8 mouse cellular contexts compared by ENCODE assay signal in the genomic region with DNA sequence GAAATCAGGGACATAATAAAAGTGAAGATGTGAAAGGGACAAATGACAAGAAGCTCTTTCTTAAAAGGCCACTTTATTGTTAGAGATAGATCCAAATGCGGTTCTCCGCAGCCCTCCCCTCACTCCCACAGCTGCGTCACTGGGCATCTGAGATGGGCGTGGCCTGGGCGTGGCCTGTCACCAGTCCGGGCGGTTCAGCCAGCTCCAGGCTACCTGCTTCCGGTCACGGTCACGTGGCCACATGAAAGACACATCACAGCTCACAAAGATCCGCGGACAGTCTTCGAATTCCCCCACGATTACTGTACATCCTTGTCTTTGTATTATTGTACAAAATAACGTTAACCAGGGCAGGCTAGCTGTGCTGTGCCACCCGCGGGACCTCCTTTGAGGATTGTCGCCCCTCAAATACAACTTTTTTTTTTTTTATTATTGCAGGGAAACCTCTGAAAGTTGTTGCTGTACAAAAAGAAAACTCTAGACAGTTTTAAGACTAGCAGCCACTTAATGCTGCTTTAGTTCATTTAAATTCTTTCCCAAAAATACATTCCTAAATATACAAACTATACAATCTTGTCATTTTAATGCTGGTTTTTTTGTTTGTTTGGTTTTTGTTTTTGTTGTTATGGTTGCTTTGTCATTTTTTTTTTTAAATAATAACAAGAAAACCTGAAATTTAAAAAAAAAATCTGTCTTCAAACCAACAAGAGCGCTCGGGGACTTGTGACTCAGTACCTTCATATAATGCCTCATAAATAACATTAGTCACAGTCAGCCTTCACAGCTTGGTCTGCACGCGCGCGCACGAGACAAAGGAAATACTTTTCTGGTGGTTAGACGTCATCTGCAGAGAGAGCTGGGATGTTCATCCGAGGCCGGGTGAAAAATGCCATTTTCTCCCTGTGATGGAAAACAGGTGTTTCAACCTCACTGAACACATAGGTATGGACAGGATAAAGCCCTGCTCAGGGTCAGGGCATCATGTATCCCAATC. TPM values are rescaled to one million over a fixed set of nuclear protein-coding genes. Genes with fewer than 3 reads are reported as not detected.
DNase-seq lines count a peak whose midpoint lies in the region; ATAC-seq and TF ChIP-seq lines count a peak whose summit lies in the region.

No protein-coding gene starts in this region.

- no peaks in the 10 kb centered on the region for H3K36me3 ChIP-seq in heart, embryonic 11.5 days (ENCODE audit: control insufficient read depth, insufficient read depth, low read length)
- H3K36me3 ChIP-seq in kidney, embryonic 15.5 days: peaks cover 27% of the 10 kb centered on the region
- 0 out of 2 replicates have a peak, but pooled peaks cover 3% of the 10 kb centered on the region for H3K36me3 ChIP-seq in limb, embryonic 15.5 days
- H3K36me3 ChIP-seq in midbrain, postnatal 0 days (ENCODE audit: insufficient read depth, low read length): peaks cover 8% of the 10 kb centered on the region; the same call in 1 of the 2 replicates

- TF ChIP-seq POLR2A in bone marrow macrophage, adult 2 months (IDR thresholded peaks at IDR 0.05; ENCODE audit: borderline replicate concordance, low read depth, low read length): 0 out of 2 replicates have a peak, but pooled peaks have one; percentile 36
- TF ChIP-seq POLR2A in embryonic fibroblast, embryonic 13.5 days (IDR thresholded peaks at IDR 0.05; ENCODE audit: low read depth, low read length): peak; percentile 43; the same call in 1 of the 2 replicates

- peak; percentile 95 for DNase-seq in A20 (ENCODE audit: low read depth, low spot score)
- peak; percentile 81 for DNase-seq in midbrain, postnatal 0 days (ENCODE audit: low spot score)
- DNase-seq in spleen, postnatal 10 days (ENCODE audit: low spot score in 2 of 2): peak; percentile 76 to 93

- WGBS in heart, embryonic 11.5 days (ENCODE audit: insufficient replicate concordance): 31% methylated on average over 28 of the region's 28 CpGs
- WGBS in kidney, embryonic 15.5 days: 17% methylated on average over 28 of the region's 28 CpGs
- WGBS in limb, embryonic 15.5 days: 16% methylated on average over 28 of the region's 28 CpGs
- 16% methylated on average over 28 of the region's 28 CpGs for WGBS in midbrain, postnatal 0 days

- H3K27me3 ChIP-seq in heart, embryonic 11.5 days (ENCODE audit: control insufficient read depth, insufficient read depth, low read length): no peaks in the 10 kb centered on the region
- no peaks in the 10 kb centered on the region for H3K27me3 ChIP-seq in kidney, embryonic 15.5 days
- no peaks in the 10 kb centered on the region for H3K27me3 ChIP-seq in limb, embryonic 15.5 days
- H3K27me3 ChIP-seq in midbrain, postnatal 0 days (ENCODE audit: insufficient read depth, low read length): no peaks in the 10 kb centered on the region

- H3K4me3 ChIP-seq in bone marrow macrophage, adult 2 months (ENCODE audit: insufficient read depth, low read length): peak overlapping the region; percentile 60
- H3K4me3 ChIP-seq in embryonic fibroblast, embryonic 13.5 days (ENCODE audit: insufficient read depth, low read length): no peak overlapping the region
- H3K4me3 ChIP-seq in heart, embryonic 11.5 days (ENCODE audit: low read depth, low read length): peak overlapping the region; percentile 32
- peak overlapping the region; percentile 35 for H3K4me3 ChIP-seq in kidney, embryonic 15.5 days (replicated peaks)
- peak overlapping the region; percentile 37 for H3K4me3 ChIP-seq in limb, embryonic 15.5 days
- H3K4me3 ChIP-seq in midbrain, postnatal 0 days (ENCODE audit: low read depth, low read length): peak overlapping the region; percentile 18; the same call in 1 of the 2 replicates

- no peaks in the 10 kb centered on the region for H3K9me3 ChIP-seq in heart, embryonic 11.5 days (replicated peaks; ENCODE audit: control insufficient read depth, low read length)
- H3K9me3 ChIP-seq in kidney, embryonic 15.5 days (replicated peaks): no peaks in the 10 kb centered on the region
- no peaks in the 10 kb centered on the region for H3K9me3 ChIP-seq in limb, embryonic 15.5 days
- no peaks in the 10 kb centered on the region for H3K9me3 ChIP-seq in midbrain, postnatal 0 days (ENCODE audit: low read length)

- peaks cover 18% of the 10 kb centered on the region for H3K4me1 ChIP-seq in bone marrow macrophage, adult 2 months (ENCODE audit: control insufficient read depth, insufficient read depth, low read length)
- peaks cover 8% of the 10 kb centered on the region for H3K4me1 ChIP-seq in embryonic fibroblast, embryonic 13.5 days (ENCODE audit: control insufficient read depth, insufficient read depth, low read length)
- peaks cover 5% of the 10 kb centered on the region for H3K4me1 ChIP-seq in heart, embryonic 11.5 days (ENCODE audit: control insufficient read depth, insufficient read depth, low read length)
- H3K4me1 ChIP-seq in kidney, embryonic 15.5 days: peaks cover 7% of the 10 kb centered on the region
- H3K4me1 ChIP-seq in limb, embryonic 15.5 days: peaks cover 4% of the 10 kb centered on the region
- H3K4me1 ChIP-seq in midbrain, postnatal 0 days (ENCODE audit: insufficient read depth, low read length): no peaks in the 10 kb centered on the region

- H3K27ac ChIP-seq in bone marrow macrophage, adult 2 months (ENCODE audit: insufficient read depth, low read depth, low read length): peak overlapping the region; percentile 75
- peak overlapping the region; percentile 98 for H3K27ac ChIP-seq in embryonic fibroblast, embryonic 13.5 days (ENCODE audit: insufficient read depth, low read length)
- no peak overlapping the region for H3K27ac ChIP-seq in heart, embryonic 11.5 days (ENCODE audit: low read depth, low read length)
- H3K27ac ChIP-seq in kidney, embryonic 15.5 days: 0 out of 2 replicates have a peak overlapping the region, but pooled peaks have one; percentile 18
- no peak overlapping the region; the same call in 1 of the 2 replicates for H3K27ac ChIP-seq in limb, embryonic 15.5 days
- H3K27ac ChIP-seq in midbrain, postnatal 0 days (ENCODE audit: low read depth, low read length): no peak overlapping the region

- ATAC-seq in heart, embryonic 11.5 days (replicated peaks; ENCODE audit: insufficient number of reproducible peaks, low FRiP score, low TSS enrichment): peak; percentile 88
- peak; percentile 93 for ATAC-seq in kidney, embryonic 15.5 days (replicated peaks; ENCODE audit: low FRiP score)
- peak; percentile 76 for ATAC-seq in limb, embryonic 15.5 days (ENCODE audit: insufficient number of reproducible peaks, low FRiP score, low TSS enrichment, low read depth)
- ATAC-seq in midbrain, postnatal 0 days (ENCODE audit: low FRiP score): peak; percentile 57; the same call in 1 of the 2 replicates

- peak overlapping the region; percentile 62; the same call in 1 of the 2 replicates for H3K9ac ChIP-seq in heart, embryonic 11.5 days (ENCODE audit: low read depth, low read length)
- H3K9ac ChIP-seq in kidney, embryonic 15.5 days: 0 out of 2 replicates have a peak overlapping the region, but pooled peaks have one; percentile 6
- no peak overlapping the region for H3K9ac ChIP-seq in limb, embryonic 15.5 days
- no peak overlapping the region; the same call in 1 of the 2 replicates for H3K9ac ChIP-seq in midbrain, postnatal 0 days (replicated peaks; ENCODE audit: low read length, poor library complexity, severe bottlenecking)

- peak overlapping the region; percentile 66 for H3K4me2 ChIP-seq in heart, embryonic 11.5 days
- peak overlapping the region; percentile 60 for H3K4me2 ChIP-seq in kidney, embryonic 15.5 days
- H3K4me2 ChIP-seq in limb, embryonic 15.5 days: peak overlapping the region; percentile 60
- H3K4me2 ChIP-seq in midbrain, postnatal 0 days (ENCODE audit: low read depth, low read length, poor library complexity, severe bottlenecking): peak overlapping the region; percentile 42

- no peak for TF ChIP-seq CTCF in bone marrow macrophage, adult 2 months (IDR thresholded peaks at IDR 0.05; ENCODE audit: low read depth, low read length)
- no peak for TF ChIP-seq CTCF in embryonic fibroblast, embryonic 13.5 days (IDR thresholded peaks at IDR 0.05; ENCODE audit: borderline replicate concordance, insufficient read depth, low read length)
- no peak for TF ChIP-seq CTCF in midbrain, postnatal 0 days (IDR thresholded peaks at IDR 0.05)

RNA-seq across cellular contexts. Expression of gene Rars, which starts 4.3 kb away (rescaled TPM):
- polyA plus RNA-seq in bone marrow macrophage, adult 2 months (2012; ENCODE audit: insufficient read depth, insufficient read length, missing spikeins): 37.2 and 41.5 TPM in 2 replicates
- 159 and 181 TPM in 2 replicates for polyA plus RNA-seq in embryonic fibroblast, embryonic 13.5 days (2011; ENCODE audit: insufficient read length, low read depth, missing spikeins)
- polyA plus RNA-seq in heart, embryonic 11.5 days (2014; fragmentation: Nextera tagmentation; extraction: Ambion mirVana): 82.4 and 89.2 TPM in 2 replicates
- polyA plus RNA-seq in kidney, embryonic 15.5 days (2015; fragmentation: Nextera tagmentation; extraction: Ambion mirVana): 93.4 and 95.4 TPM in 2 replicates
- 84.2 and 84.8 TPM in 2 replicates for polyA plus RNA-seq in limb, embryonic 15.5 days (2015; fragmentation: Nextera tagmentation; extraction: Ambion mirVana)
- total RNA-seq in midbrain, postnatal 0 days (2014; rRNA removed): 41.3 and 45.8 TPM in 2 replicates
- polyA plus RNA-seq in midbrain, postnatal 0 days (2015; fragmentation: Nextera tagmentation; extraction: Ambion mirVana): 61.9 and 66.2 TPM in 2 replicates

RNA-seq across cellular contexts. Expression of gene Fbll1, which starts 40.0 kb away (rescaled TPM):
- not detected in 2 replicates for polyA plus RNA-seq in bone marrow macrophage, adult 2 months (2012; ENCODE audit: insufficient read depth, insufficient read length, missing spikeins)
- polyA plus RNA-seq in embryonic fibroblast, embryonic 13.5 days (2011; ENCODE audit: insufficient read length, low read depth, missing spikeins): not detected in 2 replicates
- not detected in 2 replicates for polyA plus RNA-seq in heart, embryonic 11.5 days (2014; fragmentation: Nextera tagmentation; extraction: Ambion mirVana)
- 0.13 and 0.14 TPM in 2 replicates for polyA plus RNA-seq in kidney, embryonic 15.5 days (2015; fragmentation: Nextera tagmentation; extraction: Ambion mirVana)
- polyA plus RNA-seq in limb, embryonic 15.5 days (2015; fragmentation: Nextera tagmentation; extraction: Ambion mirVana): 0.09 TPM in 1 of 2 replicates, not detected in the other
- total RNA-seq in midbrain, postnatal 0 days (2014; rRNA removed): 57.1 and 75.5 TPM in 2 replicates
- polyA plus RNA-seq in midbrain, postnatal 0 days (2015; fragmentation: Nextera tagmentation; extraction: Ambion mirVana): 31.0 and 34.6 TPM in 2 replicates

Comparison
In these comparisons a context has a peak if more than half of its experiments do, and no peak if none do; other contexts are left out.
1. H3K27ac ChIP-seq: peak in bone marrow macrophage, adult 2 months (single experiment), embryonic fibroblast, embryonic 13.5 days (single experiment) and kidney, embryonic 15.5 days (single experiment); none in heart, embryonic 11.5 days (single experiment), limb, embryonic 15.5 days (single experiment) and midbrain, postnatal 0 days (single experiment).
2. H3K9ac ChIP-seq: peak in heart, embryonic 11.5 days (single experiment) and kidney, embryonic 15.5 days (single experiment); none in limb, embryonic 15.5 days (single experiment) and midbrain, postnatal 0 days (single experiment).
3. RNA of gene Fbll1, which starts 40.0 kb away (polyA plus RNA-seq): 31.0 to 34.6 TPM in midbrain, postnatal 0 days; 0.13 to 0.14 TPM in kidney, embryonic 15.5 days, not detected in bone marrow macrophage, adult 2 months, 0.09 TPM in limb, embryonic 15.5 days, not detected in heart, embryonic 11.5 days and not detected in embryonic fibroblast, embryonic 13.5 days; every median in the first group is over 10 times any median in the second.
4. Peak in every context shown above with its lines, with median percentiles within 50 percentile points of each other: DNase-seq, ATAC-seq and H3K4me2 ChIP-seq.